Mouse (Mus musculus) embryonic facial prominence, embryonic 15.5 days (tissue): ENCODE measurements around the gene Fam173b. TPM values are rescaled to one million over a fixed set of nuclear protein-coding genes. Genes with fewer than 3 reads are reported as not detected.

Experiments
- ATAC-seq: fragments of 200-750 bp; cut with Nextera tagmentation; 2 replicates; pipeline ENCODE4 v1.8.0; 2017; ENCODE audit warnings: low read depth, moderate TSS enrichment; ENCODE audit not compliant: insufficient number of reproducible peaks, low FRiP score, low TSS enrichment
- H3K27ac ChIP-seq: fragments of 300-500 bp; sonication (generic); replicated peaks from 2 replicates; pipeline ENCODE4 v1.5.1; 2015; ENCODE audit warnings: mild to moderate bottlenecking, inconsistent platforms
- H3K27me3 ChIP-seq: fragments of 300-500 bp; sonication (generic); 2 replicates; pipeline ENCODE4 v1.6.1; 2015; ENCODE audit warnings: inconsistent platforms
- H3K36me3 ChIP-seq: fragments of 300-500 bp; sonication (generic); 2 replicates; pipeline ENCODE4 v1.6.1; 2015; ENCODE audit warnings: mild to moderate bottlenecking, inconsistent platforms
- H3K4me1 ChIP-seq: fragments of 300-500 bp; sonication (generic); 2 replicates; pipeline ENCODE4 v1.6.1; 2015; ENCODE audit warnings: inconsistent platforms
- H3K4me2 ChIP-seq: fragments of 300-500 bp; sonication (generic); replicated peaks from 2 replicates; pipeline ENCODE4 v1.6.1; 2015; ENCODE audit warnings: mild to moderate bottlenecking, inconsistent platforms
- H3K4me3 ChIP-seq: fragments of 300-500 bp; sonication (generic); replicated peaks from 2 replicates; pipeline ENCODE4 v1.5.1; 2015; ENCODE audit warnings: mild to moderate bottlenecking, inconsistent platforms
- H3K9ac ChIP-seq: fragments of 300-500 bp; sonication (generic); 2 replicates; pipeline ENCODE4 v1.6.1; 2015; ENCODE audit warnings: inconsistent platforms
- H3K9me3 ChIP-seq: fragments of 300-500 bp; sonication (generic); replicated peaks from 2 replicates; pipeline ENCODE4 v1.6.1; 2016; ENCODE audit warnings: inconsistent platforms
- WGBS: fragments of 180-500 bp; shearing (Covaris S2); methylation state at CpG from one replicate; pipeline ENCODE4 v1.1.7; 2015; 5-methylcytosine and 5-hydroxymethylcytosine counted together
- polyA plus RNA-seq: library from polyadenylated mRNA; unstranded; fragments of >200 nt; fragmentation: Nextera tagmentation; extraction: Ambion mirVana; gene quantifications from 2 replicates; pipeline ENCODE4 v1.2.1, GENCODE M21; 2015

Gene Fam173b
- polyA plus RNA-seq, 1 experiment from 2014 or later = 15.7 TPM

GRCm38 (mm10) chr15:31636091-31636595 lies 34.5 kb downstream of the Fam173b start:
- 76% methylated on average over 9 of the region's 9 CpGs for WGBS
- Histone ChIP-seq H3K27ac (no peak overlapping the region), H3K4me2 (no peak overlapping the region), H3K9me3 (no peaks in the 10 kb centered on the region), H3K36me3 (no peaks in the 10 kb centered on the region), H3K27me3 (no peaks in the 10 kb centered on the region), H3K4me3 (no peak overlapping the region), H3K9ac (no peak overlapping the region), H3K4me1 (no peaks in the 10 kb centered on the region)
- ATAC-seq = no peak

GRCm38 (mm10) chr15:31647225-31647624 lies 45.6 kb downstream of the Fam173b start:
- H3K4me1 ChIP-seq = peaks cover 4% of the 10 kb centered on the region; the same call in 1 of the 2 replicates
- no peaks in the 10 kb centered on the region for H3K27me3 ChIP-seq
- no peak overlapping the region for H3K4me2 ChIP-seq
- no peaks in the 10 kb centered on the region for H3K9me3 ChIP-seq
- no peak overlapping the region for H3K9ac ChIP-seq
- H3K27ac ChIP-seq = no peak overlapping the region
- 76% methylated on average over 6 of the region's 6 CpGs for WGBS
- no peaks in the 10 kb centered on the region for H3K36me3 ChIP-seq
- H3K4me3 ChIP-seq = no peak overlapping the region
- ATAC-seq = no peak

GRCm38 (mm10) chr15:31647851-31648569 lies 46.4 kb downstream of the Fam173b start:
- H3K27ac ChIP-seq = no peak overlapping the region
- H3K4me2 ChIP-seq = no peak overlapping the region
- no peak overlapping the region for H3K4me3 ChIP-seq
- ATAC-seq = no peak
- no peak overlapping the region for H3K9ac ChIP-seq
- no peaks in the 10 kb centered on the region for H3K9me3 ChIP-seq
- no peaks in the 10 kb centered on the region for H3K36me3 ChIP-seq
- WGBS = 73% methylated on average over 8 of the region's 8 CpGs
- H3K4me1 ChIP-seq = peaks cover 4% of the 10 kb centered on the region; the same call in 1 of the 2 replicates
- no peaks in the 10 kb centered on the region for H3K27me3 ChIP-seq

GRCm38 (mm10) chr15:31649691-31650090 lies 48.0 kb downstream of the Fam173b start:
- no peaks in the 10 kb centered on the region for H3K9me3 ChIP-seq
- 90% methylated on average over 12 of the region's 12 CpGs for WGBS
- no peak overlapping the region for H3K9ac ChIP-seq
- no peak for ATAC-seq
- no peaks in the 10 kb centered on the region for H3K27me3 ChIP-seq
- H3K27ac ChIP-seq = no peak overlapping the region
- H3K36me3 ChIP-seq = no peaks in the 10 kb centered on the region
- no peak overlapping the region for H3K4me3 ChIP-seq
- no peak overlapping the region for H3K4me2 ChIP-seq
- peaks cover 4% of the 10 kb centered on the region; the same call in 1 of the 2 replicates for H3K4me1 ChIP-seq

- no peak overlapping the region for H3K4me2 ChIP-seq
Observed at GRCm38 (mm10) chr15:31650821-31651220, 49.2 kb downstream of the Fam173b start.

GRCm38 (mm10) chr15:31660133-31660795 lies 58.6 kb downstream of the Fam173b start:
- WGBS = 77% methylated on average over 5 of the region's 5 CpGs
- Histone ChIP-seq H3K27ac (no peak overlapping the region), H3K4me3 (no peak overlapping the region), H3K9ac (no peak overlapping the region), H3K9me3 (no peaks in the 10 kb centered on the region), H3K27me3 (no peaks in the 10 kb centered on the region), H3K4me1 (no peaks in the 10 kb centered on the region), H3K36me3 (no peaks in the 10 kb centered on the region), H3K4me2 (no peak overlapping the region)
- no peak for ATAC-seq

More at GRCm38 (mm10) chr15:31650821-31651220, 49.2 kb downstream of the Fam173b start:
- Histone ChIP-seq H3K9me3 (no peaks in the 10 kb centered on the region), H3K9ac (no peak overlapping the region), H3K27me3 (no peaks in the 10 kb centered on the region), H3K4me3 (no peak overlapping the region), H3K36me3 (no peaks in the 10 kb centered on the region), H3K27ac (no peak overlapping the region), H3K4me1 (peaks cover 4% of the 10 kb centered on the region; the same call in 1 of the 2 replicates)
- 94% methylated on average over 7 of the region's 7 CpGs for WGBS
- no peak for ATAC-seq

- Histone ChIP-seq H3K9me3 (no peaks in the 10 kb centered on the region), H3K36me3 (no peaks in the 10 kb centered on the region), H3K4me2 (no peak overlapping the region), H3K9ac (no peak overlapping the region), H3K27me3 (no peaks in the 10 kb centered on the region), H3K27ac (no peak overlapping the region), H3K4me1 (no peaks in the 10 kb centered on the region), H3K4me3 (no peak overlapping the region)
- 73% methylated on average over 9 of the region's 9 CpGs for WGBS
- no peak for ATAC-seq
Observed at GRCm38 (mm10) chr15:31660844-31661243, 59.2 kb downstream of the Fam173b start.

GRCm38 (mm10) chr15:31661802-31662201 lies 60.1 kb downstream of the Fam173b start:
- Histone ChIP-seq H3K4me2 (no peak overlapping the region), H3K36me3 (no peaks in the 10 kb centered on the region), H3K4me1 (no peaks in the 10 kb centered on the region), H3K4me3 (no peak overlapping the region), H3K27ac (no peak overlapping the region), H3K9me3 (no peaks in the 10 kb centered on the region), H3K27me3 (no peaks in the 10 kb centered on the region), H3K9ac (no peak overlapping the region)
- WGBS = 69% methylated on average over 4 of the region's 4 CpGs
- ATAC-seq = no peak

GRCm38 (mm10) chr15:31663074-31663473 lies 61.4 kb downstream of the Fam173b start:
- 79% methylated on average over 3 of the region's 3 CpGs for WGBS
- no peaks in the 10 kb centered on the region for H3K4me1 ChIP-seq
- H3K9me3 ChIP-seq = no peaks in the 10 kb centered on the region
- H3K36me3 ChIP-seq = no peaks in the 10 kb centered on the region
- ATAC-seq = no peak
- no peak overlapping the region for H3K9ac ChIP-seq
- H3K27me3 ChIP-seq = no peaks in the 10 kb centered on the region
- H3K27ac ChIP-seq = no peak overlapping the region
- no peak overlapping the region for H3K4me2 ChIP-seq
- no peak overlapping the region for H3K4me3 ChIP-seq
